Mouse (Mus musculus) midbrain, embryonic 11.5 days (tissue): ENCODE measurements around the gene Slc31a2. TPM values are rescaled to one million over a fixed set of nuclear protein-coding genes. Genes with fewer than 3 reads are reported as not detected.
"Not testable (repeated sequence)": the region's sequence is repeated elsewhere in the genome, so short reads cannot be mapped to it uniquely, and the experiment has no call there.

Source experiments
- ATAC-seq: fragments of 200-750 bp; cut with Nextera tagmentation; 2 replicates; pipeline ENCODE4 v1.8.0; 2017; ENCODE audit warnings: moderate TSS enrichment, moderate library complexity; ENCODE audit not compliant: low FRiP score
- DNase-seq: peaks from one replicate; pipeline ENCODE4 v3.0.0; 2015; ENCODE audit warnings: low spot score; ENCODE audit errors: missing footprints
- H3K27ac ChIP-seq: fragments of 300-500 bp; sonication (generic); 2 replicates; pipeline ENCODE4 v1.5.1; 2014; ENCODE audit warnings: low read depth, low read length
- H3K27me3 ChIP-seq: fragments of 300-500 bp; sonication (generic); 2 replicates; pipeline ENCODE4 v1.6.1; 2014; ENCODE audit warnings: mild to moderate bottlenecking, low read length, moderate library complexity, mixed read lengths; ENCODE audit not compliant: control insufficient read depth, insufficient read depth
- H3K36me3 ChIP-seq: fragments of 300-500 bp; sonication (generic); 2 replicates; pipeline ENCODE4 v1.6.1; 2014; ENCODE audit warnings: mild to moderate bottlenecking, low read length, moderate library complexity, mixed read lengths; ENCODE audit not compliant: control insufficient read depth, insufficient read depth
- H3K4me1 ChIP-seq: fragments of 300-500 bp; sonication (generic); 2 replicates; pipeline ENCODE4 v1.6.1; 2014; ENCODE audit warnings: low read length; ENCODE audit not compliant: control insufficient read depth, insufficient read depth
- H3K4me2 ChIP-seq: fragments of 300-500 bp; sonication (generic); 2 replicates; pipeline ENCODE4 v1.6.1; 2014; ENCODE audit warnings: mild to moderate bottlenecking, moderate library complexity
- H3K4me3 ChIP-seq: fragments of 300-500 bp; sonication (generic); 2 replicates; pipeline ENCODE4 v1.5.1; 2014; ENCODE audit warnings: low read depth, low read length
- H3K9ac ChIP-seq: fragments of 300-500 bp; sonication (generic); 2 replicates; pipeline ENCODE4 v1.6.1; 2014; ENCODE audit warnings: low read length
- H3K9me3 ChIP-seq: fragments of 300-500 bp; sonication (generic); 2 replicates; pipeline ENCODE4 v1.6.1; 2016; ENCODE audit warnings: low read length; ENCODE audit not compliant: control insufficient read depth
- whole genome bisulfite sequencing: fragments of 180-500 bp; shearing (Covaris S2); extraction: QIAGEN DNeasy Blood & Tissue Kit; methylation state at CpG from one replicate; pipeline ENCODE4 v1.1.7; 2014; 5-methylcytosine and 5-hydroxymethylcytosine counted together
- polyA plus RNA-seq: library from polyadenylated mRNA; unstranded; fragments of >200 nt; fragmentation: Nextera tagmentation; extraction: Ambion mirVana; gene quantifications from 2 replicates; pipeline ENCODE4 v1.2.1, GENCODE M21; 2014

The Slc31a2 gene
- polyA plus RNA-seq, 1 experiment from 2014 or later = 9.1 TPM

GRCm38 (mm10) chr4:62251776-62252175 lies 10.6 kb upstream of the Slc31a2 start:
- no peak for DNase-seq
- Histone ChIP-seq H3K9ac (no peak overlapping the region), H3K4me2 (no peak overlapping the region), H3K27me3 (no peaks in the 10 kb centered on the region), H3K36me3 (no peaks in the 10 kb centered on the region), H3K9me3 (no peaks in the 10 kb centered on the region), H3K27ac (no peak overlapping the region), H3K4me1 (no peaks in the 10 kb centered on the region), H3K4me3 (no peak overlapping the region)
- WGBS = 90% methylated on average over 4 of the region's 4 CpGs
- no peak for ATAC-seq

- Histone ChIP-seq H3K4me2 (no peak overlapping the region), H3K9ac (no peak overlapping the region), H3K4me1 (no peaks in the 10 kb centered on the region), H3K4me3 (no peak overlapping the region), H3K9me3 (no peaks in the 10 kb centered on the region), H3K27ac (no peak overlapping the region), H3K36me3 (no peaks in the 10 kb centered on the region), H3K27me3 (no peaks in the 10 kb centered on the region)
- no peak for ATAC-seq
- no peak for DNase-seq
- 71% methylated on average over 8 of the region's 8 CpGs for WGBS
Observed at GRCm38 (mm10) chr4:62254551-62254950, 7.8 kb upstream of the Slc31a2 start.

GRCm38 (mm10) chr4:62256931-62257330 lies 5.4 kb upstream of the Slc31a2 start:
- WGBS = 33% methylated on average over 8 of the region's 8 CpGs
- DNase-seq (peak; percentile 90), ATAC-seq (no peak)
- H3K4me3 ChIP-seq = no peak overlapping the region
- no peak overlapping the region for H3K9ac ChIP-seq
- H3K9me3 ChIP-seq = no peaks in the 10 kb centered on the region
- no peaks in the 10 kb centered on the region for H3K4me1 ChIP-seq
- no peak overlapping the region for H3K4me2 ChIP-seq
- no peaks in the 10 kb centered on the region for H3K27me3 ChIP-seq
- no peak overlapping the region for H3K27ac ChIP-seq
- no peaks in the 10 kb centered on the region for H3K36me3 ChIP-seq

GRCm38 (mm10) chr4:62263133-62263844 lies 927 bp downstream of the Slc31a2 start:
- Histone ChIP-seq H3K4me1 (no peaks in the 10 kb centered on the region), H3K4me2 (no peak overlapping the region), H3K36me3 (no peaks in the 10 kb centered on the region), H3K9ac (no peak overlapping the region), H3K27me3 (no peaks in the 10 kb centered on the region), H3K9me3 (no peaks in the 10 kb centered on the region), H3K27ac (no peak overlapping the region), H3K4me3 (no peak overlapping the region)
- WGBS = 45% methylated on average over 7 of the region's 7 CpGs
- ATAC-seq (peak; percentile 46; the same call in 1 of the 2 replicates), DNase-seq (peak; percentile 90)

- H3K4me2 ChIP-seq = no peak overlapping the region
- H3K4me3 ChIP-seq = no peak overlapping the region
- no peak overlapping the region for H3K9ac ChIP-seq
- no peaks in the 10 kb centered on the region for H3K9me3 ChIP-seq
- ATAC-seq (no peak), DNase-seq (no peak)
- 87% methylated on average over 10 of the region's 10 CpGs for WGBS
- no peaks in the 10 kb centered on the region for H3K4me1 ChIP-seq
- no peaks in the 10 kb centered on the region for H3K27me3 ChIP-seq
- H3K36me3 ChIP-seq = no peaks in the 10 kb centered on the region
- no peak overlapping the region for H3K27ac ChIP-seq
Observed at GRCm38 (mm10) chr4:62265154-62265836, 2.9 kb downstream of the Slc31a2 start.

- H3K27ac ChIP-seq, H3K27me3 ChIP-seq, H3K9me3 ChIP-seq, H3K9ac ChIP-seq, H3K4me1 ChIP-seq, ATAC-seq, H3K36me3 ChIP-seq, H3K4me3 ChIP-seq, DNase-seq, H3K4me2 ChIP-seq: not testable (repeated sequence)
- WGBS = 79% methylated on average over 5 of the region's 7 CpGs
Observed at GRCm38 (mm10) chr4:62266016-62266415, 3.7 kb downstream of the Slc31a2 start.

GRCm38 (mm10) chr4:62267101-62267500 lies 4.7 kb downstream of the Slc31a2 start:
- H3K9ac ChIP-seq = no peak overlapping the region
- no peak overlapping the region for H3K4me2 ChIP-seq
- H3K4me3 ChIP-seq = no peak overlapping the region
- H3K27me3 ChIP-seq = no peaks in the 10 kb centered on the region
- no peaks in the 10 kb centered on the region for H3K36me3 ChIP-seq
- no peaks in the 10 kb centered on the region for H3K9me3 ChIP-seq
- no peak overlapping the region for H3K27ac ChIP-seq
- WGBS = 85% methylated on average over 10 of the region's 10 CpGs
- no peak for DNase-seq
- no peaks in the 10 kb centered on the region for H3K4me1 ChIP-seq
- no peak for ATAC-seq

- no peak overlapping the region for H3K9ac ChIP-seq
- no peaks in the 10 kb centered on the region for H3K9me3 ChIP-seq
- H3K4me3 ChIP-seq = no peak overlapping the region
- no peak overlapping the region for H3K4me2 ChIP-seq
- no peak for ATAC-seq
- no peak for DNase-seq
- no peaks in the 10 kb centered on the region for H3K27me3 ChIP-seq
- H3K27ac ChIP-seq = no peak overlapping the region
- H3K36me3 ChIP-seq = no peaks in the 10 kb centered on the region
- 86% methylated on average over 10 of the region's 10 CpGs for WGBS
- H3K4me1 ChIP-seq = peaks cover 9% of the 10 kb centered on the region
Observed at GRCm38 (mm10) chr4:62272696-62273095, 10.3 kb downstream of the Slc31a2 start.

GRCm38 (mm10) chr4:62273916-62274315 lies 11.6 kb downstream of the Slc31a2 start:
- Histone ChIP-seq H3K4me2 (no peak overlapping the region), H3K9ac (no peak overlapping the region), H3K36me3 (no peaks in the 10 kb centered on the region), H3K27ac (no peak overlapping the region), H3K27me3 (no peaks in the 10 kb centered on the region), H3K9me3 (no peaks in the 10 kb centered on the region), H3K4me3 (no peak overlapping the region), H3K4me1 (peaks cover 9% of the 10 kb centered on the region)
- no peak for DNase-seq
- 96% methylated on average over 10 of the region's 10 CpGs for WGBS
- no peak for ATAC-seq
